Mouse (Mus musculus): Measurements from ENCODE around the gene Hspb2. TPM values are rescaled to one million over a fixed set of nuclear protein-coding genes. Genes with fewer than 3 reads are reported as not detected.
A peak's percentile ranks its signal among the peaks of the same experiment; 100 is the strongest.

Gene Hspb2
- polyA plus RNA-seq, 1 experiment from 2014 or later, result 268 TPM

DNA sequence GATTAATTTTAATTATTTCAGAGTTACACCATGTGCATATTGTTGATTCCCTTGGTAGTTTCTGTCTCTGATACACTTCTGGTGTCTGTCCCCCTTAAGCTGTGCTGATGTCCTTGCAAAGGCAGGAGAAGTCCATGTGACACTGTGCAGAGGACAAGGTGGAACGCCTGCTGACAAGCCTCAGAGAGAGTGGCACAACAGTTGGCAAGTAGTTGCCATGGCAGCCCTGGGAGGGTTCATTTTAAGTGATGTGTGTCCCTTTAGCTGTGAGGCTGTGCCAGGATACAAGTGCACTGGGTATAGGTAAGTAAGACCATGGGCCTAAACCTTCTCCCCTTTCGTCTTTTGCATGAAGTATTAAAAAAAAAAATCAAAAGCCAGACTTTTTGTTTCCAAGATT is 17.9 kb upstream of the Hspb2 start:
- no peak overlapping the region for H3K4me2 ChIP-seq
- no peak for ATAC-seq (replicated peaks; ENCODE audit: insufficient number of reproducible peaks, insufficient read depth, low FRiP score, low read depth)
- H3K4me3 ChIP-seq, result no peak overlapping the region
- H3K4me1 ChIP-seq (replicated peaks), result peaks cover 26% of the 10 kb centered on the region
- H3K9me3 ChIP-seq (replicated peaks), result no peaks in the 10 kb centered on the region
- no peak overlapping the region for H3K27ac ChIP-seq
- no peak overlapping the region for H3K9ac ChIP-seq
- WGBS, result 74% methylated on average over 2 of the region's 2 CpGs
- H3K27me3 ChIP-seq, result no peaks in the 10 kb centered on the region
- H3K36me3 ChIP-seq, result no peaks in the 10 kb centered on the region; the same call in 1 of the 2 replicates

DNA sequence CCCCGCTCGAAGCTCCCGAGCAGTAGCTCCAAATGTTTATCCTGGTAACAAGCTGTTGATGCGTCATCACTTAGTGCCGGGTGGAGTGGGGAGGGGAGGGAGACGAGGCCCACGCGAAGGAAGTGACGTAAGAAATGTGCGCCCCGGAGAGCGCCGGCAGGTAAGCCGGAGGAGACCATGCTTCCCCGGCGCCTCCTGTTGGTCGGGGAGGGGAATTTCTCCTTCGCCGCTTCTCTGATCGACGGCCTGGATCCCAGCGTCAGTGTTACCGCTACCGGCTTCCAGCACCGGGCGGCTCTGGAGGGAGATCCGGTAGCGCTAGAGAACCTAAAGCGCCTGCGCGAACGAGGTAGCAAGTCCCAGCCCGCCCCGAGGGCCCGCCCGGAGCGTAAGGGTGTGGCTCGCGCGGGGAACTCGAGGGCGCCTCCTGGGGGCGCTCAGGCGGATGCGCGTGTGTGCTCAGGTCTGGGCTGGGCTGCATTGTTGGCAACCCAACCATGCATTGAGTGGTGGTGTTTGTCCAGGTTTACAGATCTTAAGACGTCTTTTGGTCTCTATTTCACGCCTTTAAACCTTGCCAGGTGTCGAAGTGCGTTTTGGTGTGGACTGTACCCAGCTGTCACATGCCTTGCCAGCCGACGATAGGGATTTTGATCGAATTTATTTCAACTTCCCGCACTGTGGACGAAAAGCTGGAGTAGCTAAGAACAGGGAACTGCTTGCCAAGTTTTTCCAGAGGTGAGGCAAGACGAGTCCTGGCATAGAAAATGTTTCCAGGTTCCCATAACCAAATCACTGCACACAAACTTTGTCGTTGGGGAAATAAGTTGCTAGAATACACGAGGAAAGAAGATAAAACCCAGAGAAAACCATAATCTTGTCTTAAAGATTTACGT is 16.2 kb upstream of the Hspb2 start, which contains the start of gene Fdxacb1:
Gene Fdxacb1, plus strand, starts transcription at position 130 of the 896 bp plus-strand sequence.
- ATAC-seq (replicated peaks; ENCODE audit: insufficient number of reproducible peaks, insufficient read depth, low FRiP score, low read depth), result peak; percentile 98
- peak within 1 kb of the TSS; percentile 98 for H3K27ac ChIP-seq
- peaks cover 18% of the 10 kb centered on the region for H3K4me1 ChIP-seq (replicated peaks)
- H3K9ac ChIP-seq, result peak within 1 kb of the TSS; percentile 74
- H3K9me3 ChIP-seq (replicated peaks), result no peaks in the 10 kb centered on the region
- H3K4me3 ChIP-seq, result peak within 1 kb of the TSS; percentile 79
- no peaks in the 10 kb centered on the region; the same call in 1 of the 2 replicates for H3K36me3 ChIP-seq
- H3K4me2 ChIP-seq, result peak within 1 kb of the TSS; percentile 88
- no peaks in the 10 kb centered on the region for H3K27me3 ChIP-seq
- WGBS, result 3% methylated on average over 59 of the region's 59 CpGs

DNA sequence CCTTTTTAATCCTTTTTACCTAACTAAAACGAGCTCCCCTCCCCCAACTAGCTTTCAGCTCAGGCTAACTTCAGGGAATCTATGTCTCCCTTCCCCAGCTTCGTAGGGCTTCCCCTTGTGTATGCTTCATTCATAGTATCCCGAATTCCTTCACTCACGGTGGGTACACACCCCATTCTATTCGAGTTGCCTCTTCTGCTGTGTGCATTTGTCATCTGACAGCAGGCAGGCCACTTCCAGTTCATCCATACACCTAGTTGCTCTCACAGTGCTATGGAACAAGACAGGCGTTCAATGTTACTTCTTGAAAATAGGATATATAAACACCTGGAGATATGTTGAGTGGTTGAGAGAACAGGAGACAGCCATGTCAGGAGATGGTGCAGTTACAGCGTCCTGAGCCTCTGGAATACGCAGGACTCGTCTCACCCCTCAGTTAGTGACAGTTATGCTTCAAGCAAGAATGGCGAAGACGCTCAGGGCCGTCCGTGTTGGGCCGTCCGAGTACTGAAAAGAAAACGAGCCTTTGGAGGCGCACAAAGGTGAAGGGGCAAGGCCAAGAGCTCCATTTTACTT is 15.5 kb upstream of the Hspb2 start:
- Histone ChIP-seq H3K4me3 (peak overlapping the region; percentile 79), H3K27ac (peak overlapping the region; percentile 98), H3K9me3 (replicated peaks) (no peaks in the 10 kb centered on the region), H3K27me3 (no peaks in the 10 kb centered on the region), H3K9ac (peak overlapping the region; percentile 74), H3K4me2 (peak overlapping the region; percentile 88), H3K36me3 (no peaks in the 10 kb centered on the region; the same call in 1 of the 2 replicates), H3K4me1 (replicated peaks) (peaks cover 18% of the 10 kb centered on the region)
- no peak for ATAC-seq (replicated peaks; ENCODE audit: insufficient number of reproducible peaks, insufficient read depth, low FRiP score, low read depth)
- WGBS, result 5% methylated on average over 17 of the region's 17 CpGs

DNA sequence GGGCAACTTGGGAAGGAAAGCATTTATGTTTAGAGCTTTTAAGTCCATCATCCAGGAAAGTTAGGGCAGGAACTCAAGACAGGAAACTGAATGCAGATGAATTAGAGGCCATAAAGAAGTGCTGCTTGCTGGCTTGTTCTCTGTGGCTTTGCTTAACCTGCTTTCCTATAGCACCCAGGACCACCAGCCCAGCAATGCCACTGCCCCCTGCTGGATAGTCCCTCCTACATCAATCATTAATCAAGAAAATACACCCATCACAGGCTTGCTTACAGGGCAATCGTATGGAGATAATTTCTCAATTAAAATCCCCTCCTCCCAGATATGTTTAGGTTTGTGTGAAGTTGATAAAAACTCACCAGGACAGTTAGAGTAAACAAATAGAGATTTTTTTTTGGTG is 11.2 kb upstream of the Hspb2 start:
- ATAC-seq (replicated peaks; ENCODE audit: insufficient number of reproducible peaks, insufficient read depth, low FRiP score, low read depth), result no peak
- H3K9ac ChIP-seq, result no peak overlapping the region
- 64% methylated on average over 1 of the region's 1 CpGs for WGBS

DNA sequence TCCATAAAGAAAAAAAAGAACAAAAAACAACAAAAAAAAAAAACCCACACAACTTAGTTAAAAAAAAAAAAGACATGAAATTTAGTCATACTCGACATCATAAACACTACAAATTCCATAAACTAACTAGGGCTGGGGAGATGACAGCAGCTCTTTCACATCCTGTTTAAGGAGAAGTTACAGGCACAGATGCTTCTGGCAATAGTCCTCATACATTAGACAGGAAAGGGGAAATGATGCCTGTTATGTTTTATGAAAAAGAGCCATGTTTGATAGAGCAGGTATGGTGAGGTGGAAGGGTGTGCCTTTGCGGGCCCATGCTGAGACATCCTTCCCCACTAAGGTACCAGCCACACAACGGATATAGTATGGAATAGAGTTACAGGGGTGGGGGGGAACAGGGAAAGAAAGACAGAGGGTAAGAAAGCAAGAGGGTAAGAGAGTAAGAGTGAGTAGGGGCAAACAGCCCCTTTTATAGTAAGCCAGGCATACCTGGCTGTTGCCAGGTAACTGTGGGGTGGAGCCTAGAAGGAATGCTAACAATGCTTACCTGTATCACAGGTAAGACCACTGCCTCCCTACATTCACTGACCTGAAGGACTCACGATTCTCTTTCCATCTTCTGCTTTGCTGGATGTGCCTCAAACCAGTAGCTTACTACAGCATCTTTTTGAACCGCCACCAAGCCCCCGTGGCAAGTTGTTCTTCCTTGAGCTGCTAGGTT is 9.5 kb upstream of the Hspb2 start:
- Histone ChIP-seq H3K9me3 (replicated peaks) (no peaks in the 10 kb centered on the region), H3K4me3 (no peak overlapping the region), H3K9ac (no peak overlapping the region), H3K27ac (no peak overlapping the region), H3K4me2 (no peak overlapping the region), H3K27me3 (no peaks in the 10 kb centered on the region), H3K36me3 (no peaks in the 10 kb centered on the region), H3K4me1 (replicated peaks) (no peaks in the 10 kb centered on the region)
- no peak for ATAC-seq (replicated peaks; ENCODE audit: insufficient number of reproducible peaks, insufficient read depth, low FRiP score, low read depth)
- WGBS, result 60% methylated on average over 6 of the region's 6 CpGs

More for the DNA sequence above, 11.2 kb upstream of the Hspb2 start:
- Histone ChIP-seq H3K4me3 (no peak overlapping the region), H3K4me2 (no peak overlapping the region), H3K36me3 (no peaks in the 10 kb centered on the region), H3K27ac (no peak overlapping the region), H3K27me3 (no peaks in the 10 kb centered on the region), H3K9me3 (replicated peaks) (no peaks in the 10 kb centered on the region), H3K4me1 (replicated peaks) (peaks cover 5% of the 10 kb centered on the region)

DNA sequence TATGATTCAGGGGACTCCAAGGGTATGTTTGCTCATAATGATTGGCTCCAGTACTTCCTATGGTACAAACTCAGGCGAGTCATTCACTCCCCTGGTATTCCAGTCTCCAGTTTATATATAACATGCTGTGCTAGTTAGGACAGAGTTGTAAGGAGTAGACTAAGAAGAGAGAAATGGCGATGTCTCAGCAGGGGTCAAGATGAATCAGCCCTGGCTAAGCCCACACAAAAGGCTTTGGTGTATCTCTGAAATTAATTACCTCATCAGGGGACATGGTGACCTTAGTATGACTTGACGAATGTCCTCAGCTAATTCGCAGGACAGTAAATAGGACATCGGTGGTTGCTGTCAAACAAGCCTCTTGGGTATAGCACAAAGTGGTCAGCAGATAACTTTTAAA is 4.6 kb upstream of the Hspb2 start:
- WGBS, result 68% methylated on average over 5 of the region's 5 CpGs
- no peak overlapping the region for H3K27ac ChIP-seq
- no peaks in the 10 kb centered on the region for H3K27me3 ChIP-seq
- H3K4me3 ChIP-seq, result no peak overlapping the region
- peaks cover 15% of the 10 kb centered on the region for H3K4me1 ChIP-seq (replicated peaks)
- peaks cover 9% of the 10 kb centered on the region for H3K36me3 ChIP-seq
- H3K9me3 ChIP-seq (replicated peaks), result no peaks in the 10 kb centered on the region
- ATAC-seq (replicated peaks; ENCODE audit: insufficient number of reproducible peaks, insufficient read depth, low FRiP score, low read depth), result no peak
- H3K9ac ChIP-seq, result no peak overlapping the region
- H3K4me2 ChIP-seq, result no peak overlapping the region

DNA sequence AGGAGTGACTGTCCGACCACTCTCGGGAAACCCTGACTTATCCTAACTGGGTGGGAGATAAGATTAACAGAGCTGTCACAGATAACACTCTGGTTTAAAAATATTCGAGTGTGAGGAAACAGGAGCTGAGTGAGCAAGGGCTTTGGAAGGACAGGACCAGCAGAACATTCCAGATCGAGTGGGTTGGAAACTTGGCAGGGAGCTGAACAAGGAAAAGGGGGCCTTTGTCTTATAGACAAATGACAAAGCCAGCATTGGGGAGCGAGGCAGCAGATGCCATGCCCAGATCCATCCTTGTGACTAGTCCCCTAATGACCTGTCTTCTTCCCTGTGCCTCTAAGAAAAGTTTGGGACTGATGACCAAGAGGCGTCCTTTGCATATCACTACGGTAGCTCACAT is 1.8 kb upstream of the Hspb2 start:
- Histone ChIP-seq H3K9ac (peak overlapping the region; percentile 72), H3K4me3 (peak overlapping the region; percentile 71), H3K4me2 (peak overlapping the region; percentile 64), H3K27ac (peak overlapping the region; percentile 100), H3K4me1 (replicated peaks) (peaks cover 22% of the 10 kb centered on the region), H3K36me3 (peaks cover 9% of the 10 kb centered on the region), H3K9me3 (replicated peaks) (no peaks in the 10 kb centered on the region), H3K27me3 (no peaks in the 10 kb centered on the region)
- no peak; the same call in 1 of the 2 replicates for ATAC-seq (replicated peaks; ENCODE audit: insufficient number of reproducible peaks, insufficient read depth, low FRiP score, low read depth)
- 19% methylated on average over 7 of the region's 7 CpGs for WGBS

DNA sequence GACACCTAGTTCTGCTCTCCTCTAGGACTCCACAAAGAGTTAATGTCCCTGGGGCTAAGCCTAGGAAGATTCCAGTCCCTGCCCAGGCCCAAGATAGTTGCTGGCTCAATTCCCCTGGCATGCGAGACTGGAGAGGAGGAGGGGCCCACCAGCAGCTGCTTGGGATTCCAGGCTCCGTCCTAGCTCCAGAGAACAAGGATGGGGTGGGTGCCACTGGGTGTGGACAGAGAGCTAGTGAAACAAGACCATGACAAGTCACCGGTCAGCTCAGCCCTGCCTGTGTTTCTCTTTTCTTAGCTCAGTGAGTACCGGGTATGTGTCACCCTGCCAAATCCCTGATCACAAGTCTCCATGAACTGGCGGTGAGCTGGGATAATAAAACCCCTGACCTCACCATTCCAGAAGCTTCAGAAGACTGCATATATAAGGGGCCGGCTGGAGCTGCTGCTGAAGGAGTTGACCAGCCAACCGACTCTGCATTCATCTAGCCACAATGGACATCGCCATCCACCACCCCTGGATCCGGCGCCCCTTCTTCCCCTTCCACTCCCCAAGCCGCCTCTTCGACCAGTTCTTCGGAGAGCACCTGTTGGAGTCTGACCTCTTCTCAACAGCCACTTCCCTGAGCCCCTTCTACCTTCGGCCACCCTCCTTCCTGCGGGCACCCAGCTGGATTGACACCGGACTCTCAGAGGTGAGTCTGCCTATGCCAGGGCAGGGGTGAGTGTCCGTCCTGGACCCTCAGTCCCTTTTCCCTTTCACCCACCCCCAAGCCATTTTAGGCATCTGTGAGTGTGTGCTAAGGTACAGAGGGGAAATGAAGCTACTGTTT is 846 bp upstream of the Hspb2 start:
- peak overlapping the region; percentile 71 for H3K4me3 ChIP-seq
- peak overlapping the region; percentile 72 for H3K9ac ChIP-seq
- ATAC-seq (replicated peaks; ENCODE audit: insufficient number of reproducible peaks, insufficient read depth, low FRiP score, low read depth), result peak; percentile 90
- H3K36me3 ChIP-seq, result peaks cover 9% of the 10 kb centered on the region
- no peaks in the 10 kb centered on the region for H3K27me3 ChIP-seq
- H3K4me1 ChIP-seq (replicated peaks), result peaks cover 27% of the 10 kb centered on the region
- H3K9me3 ChIP-seq (replicated peaks), result no peaks in the 10 kb centered on the region
- WGBS, result 25% methylated on average over 17 of the region's 17 CpGs
- peak overlapping the region; percentile 100 for H3K27ac ChIP-seq
- H3K4me2 ChIP-seq, result peak overlapping the region; percentile 64

DNA sequence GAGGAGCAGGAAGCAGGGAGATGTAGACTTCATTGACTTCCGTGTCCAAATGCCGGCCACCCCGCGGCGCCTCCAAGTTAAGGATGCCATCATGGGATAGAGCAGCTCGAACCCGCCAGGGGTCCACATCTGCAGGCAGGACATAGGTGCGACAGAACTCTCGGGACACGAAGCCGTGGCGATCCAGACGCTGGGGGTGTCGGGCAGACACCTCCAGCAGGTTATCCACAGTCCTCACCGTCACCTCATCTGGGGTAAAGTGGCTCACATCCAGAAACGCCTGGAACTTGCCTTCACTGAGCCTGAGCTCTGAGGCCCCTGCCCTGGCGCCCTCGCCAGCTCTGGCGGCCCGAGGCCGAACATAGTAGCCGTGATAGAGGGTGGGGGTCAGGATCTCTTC is 831 bp downstream of the Hspb2 start, which contains the start of gene Cryab:
Gene Cryab, plus strand, starts transcription at position 3 of the 400 bp plus-strand sequence.
- Histone ChIP-seq H3K27ac (peak within 1 kb of the TSS; percentile 100), H3K36me3 (peaks cover 7% of the 10 kb centered on the region), H3K9me3 (replicated peaks) (no peaks in the 10 kb centered on the region), H3K27me3 (no peaks in the 10 kb centered on the region), H3K4me1 (replicated peaks) (peaks cover 40% of the 10 kb centered on the region), H3K9ac (peak within 1 kb of the TSS; percentile 56), H3K4me3 (peak within 1 kb of the TSS; percentile 71), H3K4me2 (peak within 1 kb of the TSS; percentile 64)
- no peak for ATAC-seq (replicated peaks; ENCODE audit: insufficient number of reproducible peaks, insufficient read depth, low FRiP score, low read depth)
- WGBS, result 32% methylated on average over 22 of the region's 22 CpGs

DNA sequence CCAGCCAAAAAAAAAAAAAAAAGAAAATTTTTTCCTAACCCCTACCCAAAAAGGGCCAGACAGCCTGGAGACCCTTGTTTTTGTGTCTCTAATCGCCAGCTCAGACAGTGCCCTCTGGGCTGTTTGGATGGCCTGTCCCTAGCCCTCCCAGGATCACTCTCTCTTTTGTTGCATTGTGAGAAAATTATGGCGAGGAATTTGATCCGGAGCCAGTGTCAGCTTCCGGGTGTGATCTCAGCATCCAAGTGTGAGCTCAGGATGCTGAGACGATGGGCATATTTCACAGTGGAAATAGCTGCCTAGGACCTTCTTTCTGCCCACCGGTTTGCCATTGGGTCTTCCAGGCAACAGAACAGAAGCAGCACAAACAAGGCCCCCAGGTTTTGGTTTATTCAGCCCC is 1.4 kb downstream of the Hspb2 start:
- Histone ChIP-seq H3K27ac (peak overlapping the region; percentile 100), H3K4me3 (peak overlapping the region; percentile 71), H3K4me1 (replicated peaks) (peaks cover 40% of the 10 kb centered on the region), H3K4me2 (peak overlapping the region; percentile 64), H3K9ac (peak overlapping the region; percentile 56), H3K27me3 (no peaks in the 10 kb centered on the region), H3K9me3 (replicated peaks) (no peaks in the 10 kb centered on the region), H3K36me3 (peaks cover under 1% of the 10 kb centered on the region; the same call in 1 of the 2 replicates)
- WGBS, result 36% methylated on average over 6 of the region's 6 CpGs
- no peak for ATAC-seq (replicated peaks; ENCODE audit: insufficient number of reproducible peaks, insufficient read depth, low FRiP score, low read depth)

Data from heart, embryonic 15.5 days (tissue).